Mouse (Mus musculus): ENCODE measurements at regions not wholly inside any gene's neighbourhood (a gene's known extent, or its start where the extent isn't known, plus 50 kb on each side); places are given as distances from the start of the nearest gene placed in this dataset.
"Not testable (repeated sequence)": the region's sequence is repeated elsewhere in the genome, so short reads cannot be mapped to it uniquely, and the experiment has no call there.

DNA sequence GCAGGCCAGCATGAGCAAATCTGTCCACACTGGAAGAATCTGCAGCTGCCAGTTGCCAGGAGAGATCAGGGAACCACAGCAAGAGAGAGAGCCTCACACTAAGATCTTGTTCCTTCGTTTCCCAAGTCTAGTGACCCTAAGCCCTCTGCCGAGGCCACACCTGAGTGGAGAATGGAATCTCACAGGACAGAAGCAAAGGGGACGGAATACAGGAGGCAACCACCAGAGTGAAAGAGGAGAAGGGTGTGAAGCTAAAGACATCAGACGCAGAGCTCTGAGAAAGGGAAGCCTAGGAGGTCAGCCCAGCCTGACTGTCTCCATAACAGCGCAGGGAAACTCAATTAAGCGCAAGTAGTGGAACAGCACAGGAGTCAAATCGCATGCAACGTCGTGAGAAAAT, 75.0 kb downstream of the Suds3 start:
- H3K27me3 ChIP-seq, result no peaks in the 10 kb centered on the region
- H3K4me3 ChIP-seq (replicated peaks), result no peak overlapping the region
- 79% methylated on average over 9 of the region's 9 CpGs for WGBS
- no peak overlapping the region for H3K27ac ChIP-seq
- no peak overlapping the region for H3K4me2 ChIP-seq
- no peak for ATAC-seq (ENCODE audit: low FRiP score)
- no peaks in the 10 kb centered on the region for H3K36me3 ChIP-seq (replicated peaks)
- H3K4me1 ChIP-seq, result no peaks in the 10 kb centered on the region
- H3K9me3 ChIP-seq, result no peaks in the 10 kb centered on the region
- H3K9ac ChIP-seq, result no peak overlapping the region

DNA sequence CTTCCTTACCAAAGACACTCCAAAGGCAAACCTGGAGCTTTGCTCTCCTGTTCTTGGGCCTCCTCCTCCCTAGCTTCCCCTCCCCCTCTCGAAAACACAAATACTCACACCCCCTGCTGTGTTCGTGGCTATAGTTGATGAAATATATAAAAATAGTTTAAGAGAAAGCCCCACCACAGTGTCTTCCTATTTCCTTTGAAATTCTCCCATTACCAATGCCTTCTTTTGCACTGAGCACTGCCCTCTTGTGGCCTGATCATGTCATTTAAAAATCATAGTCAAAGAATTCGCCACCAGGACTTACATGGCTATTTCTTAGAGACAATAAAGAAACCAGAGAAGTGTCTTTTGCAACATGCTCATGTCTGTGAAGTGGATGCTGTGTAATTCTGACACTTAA, 78.7 kb downstream of the Suds3 start:
- Histone ChIP-seq H3K9me3 (no peaks in the 10 kb centered on the region), H3K4me1 (no peaks in the 10 kb centered on the region), H3K4me3 (replicated peaks) (no peak overlapping the region), H3K36me3 (replicated peaks) (no peaks in the 10 kb centered on the region), H3K27ac (no peak overlapping the region), H3K9ac (no peak overlapping the region), H3K27me3 (no peaks in the 10 kb centered on the region), H3K4me2 (no peak overlapping the region)
- no peak for ATAC-seq (ENCODE audit: low FRiP score)
- WGBS, result 33% methylated on average over 3 of the region's 3 CpGs

DNA sequence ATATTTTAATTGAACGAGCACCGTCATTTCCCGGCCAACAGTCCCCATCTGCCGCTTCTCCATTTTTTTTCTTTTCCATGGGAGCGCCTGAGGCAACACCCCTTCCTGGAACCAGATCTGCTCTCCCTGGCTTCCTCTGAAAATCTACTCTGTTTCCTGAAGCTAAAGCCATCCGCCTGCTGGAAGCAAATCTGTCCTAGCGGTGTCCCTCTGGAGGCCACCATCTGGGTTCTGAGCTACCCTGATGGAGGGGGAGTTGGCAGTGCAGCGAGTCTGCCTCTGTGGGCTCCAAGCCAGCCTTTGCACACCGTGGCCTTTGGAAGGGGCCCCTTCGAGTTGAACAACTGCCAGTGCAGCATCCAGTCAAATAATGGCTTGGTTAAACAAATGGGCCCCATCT, 83.8 kb downstream of the Suds3 start:
- H3K9me3 ChIP-seq, result no peaks in the 10 kb centered on the region
- H3K4me1 ChIP-seq, result no peaks in the 10 kb centered on the region
- H3K36me3 ChIP-seq (replicated peaks), result no peaks in the 10 kb centered on the region
- 83% methylated on average over 10 of the region's 10 CpGs for WGBS
- no peaks in the 10 kb centered on the region for H3K27me3 ChIP-seq
- H3K4me2 ChIP-seq, result no peak overlapping the region
- H3K9ac ChIP-seq, result no peak overlapping the region
- H3K4me3 ChIP-seq (replicated peaks), result no peak overlapping the region
- ATAC-seq (ENCODE audit: low FRiP score), result no peak
- H3K27ac ChIP-seq, result no peak overlapping the region

DNA sequence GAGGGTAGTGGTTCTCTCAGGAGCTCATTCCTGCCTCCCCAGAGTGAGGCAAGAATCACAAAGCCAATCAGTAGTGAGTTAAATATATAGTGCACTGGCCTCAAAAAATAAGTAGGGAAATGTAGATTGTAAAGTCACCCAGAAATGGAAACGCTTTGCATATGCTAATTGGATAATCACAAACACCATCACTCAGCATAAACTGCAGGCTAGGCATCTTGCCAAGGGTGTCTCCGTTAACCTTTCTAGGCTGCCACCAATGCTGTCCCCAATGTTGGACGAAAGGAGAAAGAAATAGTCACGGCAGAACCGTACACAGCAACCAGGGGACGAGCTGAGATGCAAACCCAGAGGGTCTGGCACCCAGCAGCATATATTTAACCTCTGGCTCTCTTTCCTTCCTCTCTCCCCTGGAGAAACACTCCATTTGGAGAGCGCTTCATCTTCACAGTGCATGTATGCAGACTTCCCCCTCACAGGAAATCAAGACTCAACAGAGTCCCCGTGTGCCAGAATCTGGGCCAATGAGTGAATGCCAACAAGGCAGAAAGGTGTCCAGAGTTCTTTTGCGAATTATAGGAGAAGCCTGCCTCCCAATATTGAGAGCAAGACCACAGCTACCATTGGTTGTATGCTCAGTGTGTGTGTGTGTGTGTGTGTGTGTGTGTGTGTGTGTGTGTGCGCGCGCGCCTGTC, 90.1 kb downstream of the Suds3 start:
- no peaks in the 10 kb centered on the region for H3K36me3 ChIP-seq (replicated peaks)
- H3K27ac ChIP-seq, result no peak overlapping the region
- 80% methylated on average over 13 of the region's 13 CpGs for WGBS
- H3K4me1 ChIP-seq, result no peaks in the 10 kb centered on the region
- no peaks in the 10 kb centered on the region for H3K27me3 ChIP-seq
- H3K4me2 ChIP-seq, result no peak overlapping the region
- no peaks in the 10 kb centered on the region for H3K9me3 ChIP-seq
- no peak overlapping the region for H3K4me3 ChIP-seq (replicated peaks)
- no peak for ATAC-seq (ENCODE audit: low FRiP score)
- H3K9ac ChIP-seq, result no peak overlapping the region

DNA sequence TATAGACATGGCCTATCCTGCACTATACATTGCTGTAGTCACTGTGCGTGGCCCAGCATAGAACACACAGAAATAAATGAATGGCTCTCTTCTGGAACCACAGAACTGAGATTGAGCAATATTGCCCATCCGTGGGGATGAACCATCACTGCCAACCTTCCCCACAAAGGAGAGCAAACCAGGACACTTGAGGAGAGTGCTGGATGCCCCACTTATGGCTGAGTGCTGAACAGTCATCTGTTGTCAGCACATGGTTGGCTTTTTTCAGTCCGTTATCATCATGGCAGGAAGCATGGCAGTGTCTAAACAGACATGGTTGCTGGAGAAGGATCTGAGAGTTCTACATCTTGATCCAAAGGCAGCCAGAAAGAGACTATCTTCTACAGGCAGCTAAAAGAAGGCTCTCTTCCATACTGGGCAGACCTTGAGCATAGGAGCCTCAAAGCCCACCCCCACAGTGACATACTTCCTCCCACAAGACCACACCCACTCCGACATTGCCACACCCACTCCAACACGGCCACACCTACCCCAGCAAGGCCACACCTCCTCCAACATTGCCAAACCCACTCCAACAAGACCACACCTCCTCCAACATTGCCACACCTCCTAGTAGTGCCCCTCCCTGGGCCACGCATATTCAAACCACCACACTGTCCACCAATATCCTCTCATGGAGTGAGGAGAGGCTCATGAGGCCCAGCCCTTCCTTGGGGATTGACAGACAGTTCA, 97.3 kb downstream of the Suds3 start:
- H3K9ac ChIP-seq, result no peak overlapping the region
- H3K4me1 ChIP-seq, result no peaks in the 10 kb centered on the region
- H3K4me3 ChIP-seq (replicated peaks), result no peak overlapping the region
- H3K4me2 ChIP-seq, result no peak overlapping the region
- no peak for ATAC-seq (ENCODE audit: low FRiP score)
- no peaks in the 10 kb centered on the region for H3K27me3 ChIP-seq
- no peak overlapping the region for H3K27ac ChIP-seq
- H3K9me3 ChIP-seq, result no peaks in the 10 kb centered on the region
- no peaks in the 10 kb centered on the region for H3K36me3 ChIP-seq (replicated peaks)
- 84% methylated on average over 6 of the region's 6 CpGs for WGBS

DNA sequence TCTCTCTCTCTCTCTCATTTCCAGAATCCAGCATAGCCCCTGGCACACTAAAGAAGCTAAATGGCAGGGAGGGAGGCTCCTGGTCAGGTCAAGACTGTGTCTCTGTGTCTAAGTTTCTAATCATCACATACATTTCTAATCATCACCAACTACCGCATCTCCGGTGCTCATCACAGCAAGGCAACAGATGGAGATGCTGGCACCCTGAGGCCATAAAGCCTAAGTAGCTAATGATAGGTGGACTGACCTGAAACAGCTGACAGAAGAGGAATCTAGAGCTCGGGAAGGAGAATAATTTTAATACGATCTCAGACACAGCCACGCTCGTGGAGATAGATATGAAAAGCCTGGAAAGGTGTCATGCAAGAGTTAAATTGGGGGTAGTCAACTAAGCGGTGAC, 104.8 kb downstream of the Suds3 start:
- Histone ChIP-seq H3K4me3 (replicated peaks) (no peak overlapping the region), H3K9me3 (no peaks in the 10 kb centered on the region), H3K27me3 (no peaks in the 10 kb centered on the region), H3K4me2 (no peak overlapping the region), H3K4me1 (0 out of 2 replicates have a peak, but pooled peaks cover 2% of the 10 kb centered on the region), H3K36me3 (replicated peaks) (no peaks in the 10 kb centered on the region), H3K9ac (no peak overlapping the region), H3K27ac (no peak overlapping the region)
- ATAC-seq (ENCODE audit: low FRiP score), result no peak
- 89% methylated on average over 7 of the region's 7 CpGs for whole genome bisulfite sequencing

DNA sequence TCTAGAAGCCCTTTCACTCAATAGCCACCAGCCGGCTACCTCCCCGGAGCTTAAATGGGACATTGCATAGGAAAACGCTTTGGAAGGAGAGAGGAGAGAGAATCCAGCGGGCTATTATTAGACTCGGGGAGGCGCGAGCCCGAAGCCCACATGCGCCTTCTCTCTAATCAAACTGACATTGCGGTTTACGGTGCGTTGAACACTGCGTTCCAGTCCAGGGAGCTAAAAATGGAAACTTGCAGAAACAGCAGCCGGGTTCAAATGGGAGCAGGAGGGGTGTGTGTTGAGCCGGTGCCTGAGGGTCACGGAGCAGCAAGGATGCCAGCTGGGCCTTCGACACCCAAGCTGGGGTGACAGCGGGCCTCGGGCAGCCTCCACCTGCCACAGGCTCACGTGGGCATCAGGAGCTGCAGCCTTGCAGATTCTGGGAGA, 115.1 kb downstream of the Suds3 start:
- H3K4me3 ChIP-seq (replicated peaks), result no peak overlapping the region
- peaks cover 9% of the 10 kb centered on the region for H3K4me1 ChIP-seq
- H3K4me2 ChIP-seq, result peak overlapping the region; percentile 35
- 20% methylated on average over 20 of the region's 20 CpGs for WGBS
- peak; percentile 79; the same call in 1 of the 2 replicates for ATAC-seq (ENCODE audit: low FRiP score)
- H3K27ac ChIP-seq, result peak overlapping the region; percentile 82
- H3K36me3 ChIP-seq (replicated peaks), result no peaks in the 10 kb centered on the region
- H3K9me3 ChIP-seq, result no peaks in the 10 kb centered on the region
- no peak overlapping the region for H3K9ac ChIP-seq
- no peaks in the 10 kb centered on the region for H3K27me3 ChIP-seq

DNA sequence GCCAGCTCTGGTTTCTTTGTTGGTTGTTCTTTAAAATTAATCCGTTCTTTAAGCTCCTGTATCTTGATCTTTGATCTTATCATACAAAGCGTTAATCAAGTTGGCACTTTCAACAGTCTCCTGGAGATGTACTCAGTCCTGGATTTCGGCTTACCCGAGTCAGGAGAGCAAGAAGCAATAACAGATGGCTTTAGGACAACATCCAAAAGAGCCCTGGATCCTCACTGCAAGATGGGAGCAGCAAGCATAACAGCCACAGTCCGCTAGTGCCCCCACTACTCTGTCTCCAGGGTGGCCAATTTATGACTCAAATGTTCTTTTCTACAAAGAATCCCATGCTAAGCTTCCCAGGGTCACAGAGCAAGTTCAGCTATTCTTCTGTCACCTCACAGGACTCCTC, 121.4 kb downstream of the Suds3 start:
- ATAC-seq (ENCODE audit: low FRiP score), result no peak
- no peaks in the 10 kb centered on the region for H3K9me3 ChIP-seq
- H3K4me2 ChIP-seq, result no peak overlapping the region
- H3K9ac ChIP-seq, result no peak overlapping the region
- H3K27ac ChIP-seq, result no peak overlapping the region
- no peak overlapping the region for H3K4me3 ChIP-seq (replicated peaks)
- H3K36me3 ChIP-seq (replicated peaks), result no peaks in the 10 kb centered on the region
- 78% methylated on average over 5 of the region's 5 CpGs for WGBS
- H3K4me1 ChIP-seq, result no peaks in the 10 kb centered on the region
- no peaks in the 10 kb centered on the region for H3K27me3 ChIP-seq

DNA sequence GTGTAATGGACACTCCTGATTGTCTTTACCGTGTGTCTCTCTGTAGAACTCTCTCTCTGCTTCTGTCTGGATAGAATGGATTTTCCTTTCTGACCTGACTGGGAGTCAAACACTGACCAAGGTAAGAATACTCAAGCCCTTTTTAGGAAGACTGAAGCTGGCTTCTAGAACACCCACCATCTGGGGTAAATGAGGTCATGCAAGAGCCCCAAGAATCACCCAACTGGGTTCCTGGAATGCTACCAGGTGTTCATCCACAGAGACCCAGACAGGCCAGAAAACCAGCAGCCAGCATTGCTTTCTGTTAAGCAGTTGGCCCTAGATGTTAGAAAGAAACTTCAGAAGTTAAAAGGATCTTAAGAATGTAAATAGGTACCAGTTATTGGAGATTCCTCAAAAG, 122.2 kb downstream of the Suds3 start:
- WGBS, result 86% methylated on average over 1 of the region's 1 CpGs
- H3K4me2 ChIP-seq, result no peak overlapping the region
- H3K4me3 ChIP-seq (replicated peaks), result no peak overlapping the region

DNA sequence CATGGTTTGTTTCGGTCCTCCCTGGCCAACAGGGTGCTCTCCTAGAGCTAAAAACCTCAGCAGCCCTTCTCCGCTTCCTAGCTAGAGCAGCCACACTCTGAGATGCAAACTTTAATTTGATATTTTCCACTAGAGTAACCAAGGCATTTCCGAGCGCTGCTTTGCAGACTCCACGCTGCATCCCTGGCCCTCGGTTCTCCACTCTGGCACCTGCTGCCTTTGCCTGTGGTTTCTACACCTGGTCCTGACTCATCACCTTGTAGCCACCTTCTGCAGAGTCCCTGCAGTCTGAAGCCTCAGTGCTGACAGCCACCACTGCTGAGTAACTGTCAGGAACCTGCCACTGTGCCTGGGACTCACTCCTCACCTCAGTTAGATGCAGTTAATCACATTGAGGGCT, 124.5 kb downstream of the Suds3 start:
- H3K4me3 ChIP-seq (replicated peaks), result no peak overlapping the region
- no peak overlapping the region for H3K9ac ChIP-seq
- no peak for ATAC-seq (ENCODE audit: low FRiP score)
- no peak overlapping the region for H3K4me2 ChIP-seq
- no peaks in the 10 kb centered on the region for H3K4me1 ChIP-seq
- no peaks in the 10 kb centered on the region for H3K36me3 ChIP-seq (replicated peaks)
- H3K27me3 ChIP-seq, result no peaks in the 10 kb centered on the region
- WGBS, result 86% methylated on average over 6 of the region's 6 CpGs
- no peak overlapping the region for H3K27ac ChIP-seq
- H3K9me3 ChIP-seq, result no peaks in the 10 kb centered on the region

More for the DNA sequence above, 122.2 kb downstream of the Suds3 start:
- no peaks in the 10 kb centered on the region for H3K4me1 ChIP-seq
- H3K9me3 ChIP-seq, result no peaks in the 10 kb centered on the region
- H3K36me3 ChIP-seq (replicated peaks), result no peaks in the 10 kb centered on the region
- H3K27ac ChIP-seq, result no peak overlapping the region
- no peak for ATAC-seq (ENCODE audit: low FRiP score)
- H3K9ac ChIP-seq, result no peak overlapping the region
- no peaks in the 10 kb centered on the region for H3K27me3 ChIP-seq

GRCm38 (mm10) chr5:116971474-116971873, 144.4 kb downstream of the Suds3 start:
- not testable (repeated sequence) for H3K9ac ChIP-seq; H3K27me3 ChIP-seq; H3K4me2 ChIP-seq; H3K27ac ChIP-seq; H3K36me3 ChIP-seq (replicated peaks); H3K4me1 ChIP-seq; H3K9me3 ChIP-seq; H3K4me3 ChIP-seq (replicated peaks); ATAC-seq (ENCODE audit: low FRiP score)
- 87% methylated on average over 4 of the region's 4 CpGs for WGBS

DNA sequence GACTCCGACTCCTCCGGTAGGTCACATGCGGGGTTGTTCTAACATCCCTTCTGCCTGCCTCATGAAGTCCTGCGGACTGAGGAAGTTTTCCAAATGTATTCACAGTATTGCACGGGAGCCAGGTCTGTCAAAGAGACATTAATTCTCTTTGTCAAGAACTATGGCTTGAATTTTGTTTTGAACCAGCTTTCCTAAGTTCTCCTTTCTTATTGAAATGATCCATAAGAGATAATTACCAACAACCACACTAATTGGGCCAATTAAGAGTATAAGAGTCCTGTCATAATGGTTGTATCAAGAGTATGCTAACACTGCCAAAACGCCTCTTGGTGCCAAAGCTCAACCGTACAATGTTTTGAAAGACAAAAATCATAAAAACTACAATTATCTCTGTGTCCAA, 151.7 kb downstream of the Suds3 start:
- H3K4me3 ChIP-seq (replicated peaks), result no peak overlapping the region
- H3K36me3 ChIP-seq (replicated peaks), result no peaks in the 10 kb centered on the region
- 48% methylated on average over 7 of the region's 7 CpGs for WGBS

GRCm38 (mm10) chr5:116963106-116963505, 152.8 kb downstream of the Suds3 start:
- no peak overlapping the region for H3K4me2 ChIP-seq
- no peak overlapping the region for H3K9ac ChIP-seq
- WGBS, result 83% methylated on average over 2 of the region's 2 CpGs
- H3K4me1 ChIP-seq, result no peaks in the 10 kb centered on the region
- ATAC-seq (ENCODE audit: low FRiP score), result no peak
- no peak overlapping the region for H3K4me3 ChIP-seq (replicated peaks)
- H3K9me3 ChIP-seq, result 0 out of 2 replicates have a peak, but pooled peaks cover 4% of the 10 kb centered on the region
- H3K27ac ChIP-seq, result no peak overlapping the region
- no peaks in the 10 kb centered on the region for H3K36me3 ChIP-seq (replicated peaks)
- no peaks in the 10 kb centered on the region for H3K27me3 ChIP-seq

More for the DNA sequence above, 151.7 kb downstream of the Suds3 start:
- no peak overlapping the region for H3K9ac ChIP-seq
- no peaks in the 10 kb centered on the region for H3K27me3 ChIP-seq
- H3K27ac ChIP-seq, result no peak overlapping the region
- no peaks in the 10 kb centered on the region for H3K4me1 ChIP-seq
- no peak overlapping the region for H3K4me2 ChIP-seq
- ATAC-seq (ENCODE audit: low FRiP score), result no peak
- H3K9me3 ChIP-seq, result 0 out of 2 replicates have a peak, but pooled peaks cover 4% of the 10 kb centered on the region

All from forebrain, embryonic 12.5 days (tissue).